Mouse (Mus musculus) limb, embryonic 11.5 days (tissue): ENCODE measurements around the gene Tenm2. TPM values are rescaled to one million over a fixed set of nuclear protein-coding genes. Genes with fewer than 3 reads are reported as not detected.

Experiments used
- ATAC-seq: fragments of 200-750 bp; cut with Nextera tagmentation; 2 replicates; pipeline ENCODE4 v1.8.0; 2017; ENCODE audit warnings: low read depth; ENCODE audit not compliant: insufficient number of reproducible peaks, low FRiP score, low TSS enrichment
- DNase-seq: peaks from one replicate; pipeline ENCODE4 v3.0.0-alpha.2; 2015; ENCODE audit warnings: low spot score
- H3K27ac ChIP-seq: fragments of 300-500 bp; sonication (generic); replicated peaks from 2 replicates; pipeline ENCODE4 v1.5.1; 2014; ENCODE audit warnings: low read depth, mild to moderate bottlenecking, low read length
- H3K27me3 ChIP-seq: fragments of 300-500 bp; sonication (generic); 2 replicates; pipeline ENCODE4 v1.6.1; 2014; ENCODE audit warnings: mild to moderate bottlenecking, low read length, mixed read lengths; ENCODE audit not compliant: control insufficient read depth, insufficient read depth
- H3K36me3 ChIP-seq: fragments of 300-500 bp; sonication (generic); 2 replicates; pipeline ENCODE4 v1.6.1; 2014; ENCODE audit warnings: mild to moderate bottlenecking, low read length, moderate library complexity, mixed read lengths; ENCODE audit not compliant: control insufficient read depth, insufficient read depth
- H3K4me1 ChIP-seq: fragments of 300-500 bp; sonication (generic); 2 replicates; pipeline ENCODE4 v1.6.1; 2014; ENCODE audit warnings: low read length, mixed read lengths; ENCODE audit not compliant: control insufficient read depth, insufficient read depth
- H3K4me2 ChIP-seq: fragments of 300-500 bp; sonication (generic); 2 replicates; pipeline ENCODE4 v1.6.1; 2014; ENCODE audit warnings: low read depth, mild to moderate bottlenecking, moderate library complexity; ENCODE audit not compliant: severe bottlenecking
- H3K4me3 ChIP-seq: fragments of 300-500 bp; sonication (generic); 2 replicates; pipeline ENCODE4 v1.5.1; 2014; ENCODE audit warnings: low read depth, low read length
- H3K9ac ChIP-seq: fragments of 300-500 bp; sonication (generic); 2 replicates; pipeline ENCODE4 v1.6.1; 2014; ENCODE audit warnings: mild to moderate bottlenecking, low read length
- H3K9me3 ChIP-seq: fragments of 300-500 bp; sonication (generic); 2 replicates; pipeline ENCODE4 v1.6.1; 2016; ENCODE audit warnings: low read length; ENCODE audit not compliant: control insufficient read depth
- WGBS: fragments of 180-500 bp; shearing (Covaris S2); extraction: QIAGEN DNeasy Blood & Tissue Kit; methylation state at CpG from one replicate; pipeline ENCODE4 v1.1.7; 2014; 5-methylcytosine and 5-hydroxymethylcytosine counted together
- polyA plus RNA-seq: library from polyadenylated mRNA; unstranded; fragments of >200 nt; fragmentation: Nextera tagmentation; extraction: Ambion mirVana; gene quantifications from 2 replicates; pipeline ENCODE4 v1.2.1, GENCODE M21; 2014

Tenm2 gene
- polyA plus RNA-seq, 1 experiment from 2014 or later: 0.44 TPM

DNA sequence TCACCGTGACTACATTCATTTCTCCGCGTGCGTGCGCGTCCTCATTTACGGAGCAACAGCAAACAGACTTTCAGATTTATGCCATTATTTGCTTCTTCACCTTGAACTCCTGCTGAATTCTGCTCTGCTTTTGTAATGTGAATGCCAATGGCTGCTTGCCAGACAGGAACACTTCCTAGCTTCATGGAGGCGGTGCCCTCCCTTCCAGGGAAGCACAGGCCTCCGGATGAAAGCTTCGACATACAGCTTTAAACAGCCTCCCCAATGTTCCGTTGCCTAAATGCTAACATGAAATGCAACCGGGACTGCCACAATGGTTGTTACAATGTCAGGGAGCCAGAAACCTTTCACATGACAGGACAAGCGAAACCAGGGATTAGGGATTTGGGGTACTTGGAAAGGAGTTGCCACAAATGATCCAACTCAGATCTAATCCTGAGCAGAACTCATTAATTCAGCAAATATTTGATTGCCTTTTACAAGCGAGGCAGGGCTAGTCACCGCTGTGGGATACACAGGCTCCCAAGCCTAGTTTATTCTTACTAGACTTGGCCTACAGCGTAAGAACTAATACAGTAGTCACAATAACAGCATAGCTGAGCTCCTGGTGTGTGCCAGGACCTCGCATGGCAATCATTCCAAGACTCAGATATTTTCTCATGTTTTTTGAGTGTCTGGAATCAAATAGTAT lies 970.8 kb downstream of the Tenm2 start:
- H3K4me1 ChIP-seq: no peaks in the 10 kb centered on the region
- H3K27me3 ChIP-seq: no peaks in the 10 kb centered on the region
- H3K36me3 ChIP-seq: no peaks in the 10 kb centered on the region
- no peak overlapping the region for H3K9ac ChIP-seq
- DNase-seq: no peak
- no peak for ATAC-seq
- no peak overlapping the region for H3K4me3 ChIP-seq
- no peak overlapping the region for H3K27ac ChIP-seq
- WGBS: 89% methylated on average over 17 of the region's 17 CpGs
- H3K4me2 ChIP-seq: no peak overlapping the region
- no peaks in the 10 kb centered on the region for H3K9me3 ChIP-seq

GRCm38 (mm10) chr11:36263840-36264239 lies 971.9 kb downstream of the Tenm2 start:
- Histone ChIP-seq H3K9ac (no peak overlapping the region), H3K4me2 (no peak overlapping the region), H3K9me3 (no peaks in the 10 kb centered on the region), H3K36me3 (no peaks in the 10 kb centered on the region), H3K4me1 (no peaks in the 10 kb centered on the region), H3K27ac (no peak overlapping the region), H3K4me3 (no peak overlapping the region), H3K27me3 (no peaks in the 10 kb centered on the region)
- WGBS: 61% methylated on average over 10 of the region's 10 CpGs
- DNase-seq: no peak
- no peak for ATAC-seq

DNA sequence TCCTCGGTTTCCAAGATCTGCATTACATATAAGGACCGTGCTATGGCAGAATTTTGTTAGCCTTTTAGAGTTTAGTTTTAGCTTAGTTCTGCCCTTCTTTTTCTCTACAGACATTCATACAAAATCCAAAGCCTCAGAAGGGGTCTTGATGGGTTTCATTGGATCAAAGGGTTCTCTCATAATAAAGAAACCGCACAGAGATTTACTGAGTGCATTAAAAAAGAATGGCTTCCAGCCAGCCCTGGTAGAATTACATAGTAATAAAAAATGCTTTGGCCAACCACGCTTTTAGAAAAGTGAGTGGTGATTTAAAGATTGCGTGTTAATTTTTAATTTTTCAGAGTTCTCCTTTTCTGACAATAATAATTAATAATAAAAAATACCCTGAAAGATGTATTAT lies 978.6 kb downstream of the Tenm2 start:
- no peaks in the 10 kb centered on the region for H3K9me3 ChIP-seq
- H3K4me3 ChIP-seq: no peak overlapping the region
- 65% methylated on average over 5 of the region's 5 CpGs for WGBS
- no peaks in the 10 kb centered on the region for H3K4me1 ChIP-seq
- H3K4me2 ChIP-seq: no peak overlapping the region
- no peak for DNase-seq
- H3K36me3 ChIP-seq: no peaks in the 10 kb centered on the region
- H3K27me3 ChIP-seq: no peaks in the 10 kb centered on the region
- no peak for ATAC-seq
- no peak overlapping the region for H3K27ac ChIP-seq
- H3K9ac ChIP-seq: no peak overlapping the region

- no peaks in the 10 kb centered on the region for H3K36me3 ChIP-seq
- H3K27me3 ChIP-seq: no peaks in the 10 kb centered on the region
- no peak overlapping the region for H3K9ac ChIP-seq
- DNase-seq (no peak), ATAC-seq (no peak)
- no peak overlapping the region for H3K4me2 ChIP-seq
- no peak overlapping the region for H3K27ac ChIP-seq
- WGBS: 73% methylated on average over 5 of the region's 5 CpGs
- no peaks in the 10 kb centered on the region for H3K4me1 ChIP-seq
- H3K9me3 ChIP-seq: no peaks in the 10 kb centered on the region
- no peak overlapping the region for H3K4me3 ChIP-seq
Observed at GRCm38 (mm10) chr11:36256747-36257146, 979.0 kb downstream of the Tenm2 start.

DNA sequence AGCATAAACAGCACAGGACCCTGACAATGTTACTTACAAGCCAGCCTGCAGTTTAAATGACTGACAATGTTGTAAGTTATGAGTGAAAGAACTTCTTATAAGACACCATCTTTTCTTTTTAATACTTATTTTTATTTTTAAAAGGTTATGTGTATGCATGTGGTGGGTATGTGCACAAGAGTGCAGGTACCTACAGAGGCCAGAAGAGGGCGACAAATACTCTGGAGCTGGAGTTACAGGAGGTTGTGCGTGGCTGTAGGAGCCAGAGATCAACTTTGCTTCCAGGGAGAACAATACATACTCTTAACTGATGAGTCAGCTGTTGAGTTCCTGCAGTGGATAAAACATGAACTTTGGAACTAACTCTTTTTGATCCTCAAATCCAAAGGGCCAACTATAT lies 981.7 kb downstream of the Tenm2 start:
- no peaks in the 10 kb centered on the region for H3K9me3 ChIP-seq
- no peak overlapping the region for H3K4me3 ChIP-seq
- H3K27me3 ChIP-seq: no peaks in the 10 kb centered on the region
- no peaks in the 10 kb centered on the region for H3K36me3 ChIP-seq
- H3K4me1 ChIP-seq: no peaks in the 10 kb centered on the region
- WGBS: 87% methylated on average over 2 of the region's 2 CpGs
- ATAC-seq (no peak), DNase-seq (no peak)
- no peak overlapping the region for H3K9ac ChIP-seq
- H3K27ac ChIP-seq: no peak overlapping the region
- H3K4me2 ChIP-seq: no peak overlapping the region

DNA sequence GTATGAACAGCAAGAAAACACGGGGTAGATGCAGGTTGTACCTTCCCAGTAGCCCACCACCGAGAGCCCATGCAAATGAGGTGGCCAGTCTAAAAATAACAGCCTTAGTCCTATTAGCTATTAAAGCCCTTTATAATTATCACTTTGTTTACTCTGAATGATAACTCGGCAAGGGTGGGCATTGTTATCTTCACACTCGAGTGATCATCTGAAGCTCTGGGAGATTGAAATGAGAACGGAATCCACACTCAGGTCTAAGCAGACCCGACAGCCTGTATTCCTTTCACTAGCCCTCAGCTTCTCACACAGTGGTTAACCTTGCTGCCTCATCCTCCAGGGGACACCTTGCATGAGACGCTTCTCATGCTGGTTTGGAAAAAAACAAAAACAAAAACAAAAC lies 985.7 kb downstream of the Tenm2 start:
- no peaks in the 10 kb centered on the region for H3K4me1 ChIP-seq
- no peak overlapping the region for H3K4me3 ChIP-seq
- no peaks in the 10 kb centered on the region; the same call in 1 of the 2 replicates for H3K27me3 ChIP-seq
- H3K9me3 ChIP-seq: no peaks in the 10 kb centered on the region
- H3K27ac ChIP-seq: no peak overlapping the region
- 75% methylated on average over 7 of the region's 7 CpGs for WGBS
- no peaks in the 10 kb centered on the region for H3K36me3 ChIP-seq
- no peak overlapping the region for H3K4me2 ChIP-seq
- no peak for ATAC-seq
- H3K9ac ChIP-seq: no peak overlapping the region
- DNase-seq: no peak

DNA sequence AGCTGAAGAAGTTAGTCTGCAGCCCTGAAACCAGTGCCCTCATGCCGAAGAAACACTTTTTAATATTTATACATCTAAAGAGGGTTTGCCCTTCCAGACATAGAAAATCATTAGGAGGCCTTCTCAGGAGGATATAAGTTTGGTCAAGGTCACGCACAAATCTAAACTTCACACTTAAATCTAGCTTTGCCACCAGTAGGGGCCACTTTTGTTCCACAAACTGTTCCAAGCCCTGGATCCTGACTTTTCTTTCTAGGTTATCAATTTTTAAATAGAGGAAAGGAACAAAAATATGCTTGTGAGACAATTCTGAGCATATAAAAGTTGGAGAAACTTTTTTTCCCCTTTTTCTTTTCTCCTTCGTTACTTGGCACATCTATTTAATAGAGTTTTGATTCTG lies 989.6 kb downstream of the Tenm2 start:
- ATAC-seq: no peak
- DNase-seq: no peak
- H3K9ac ChIP-seq: no peak overlapping the region
- no peaks in the 10 kb centered on the region for H3K9me3 ChIP-seq
- H3K4me2 ChIP-seq: no peak overlapping the region
- no peak overlapping the region for H3K4me3 ChIP-seq
- 87% methylated on average over 3 of the region's 3 CpGs for WGBS
- no peaks in the 10 kb centered on the region for H3K36me3 ChIP-seq
- H3K27me3 ChIP-seq: no peaks in the 10 kb centered on the region; the same call in 1 of the 2 replicates
- no peaks in the 10 kb centered on the region for H3K4me1 ChIP-seq
- no peak overlapping the region for H3K27ac ChIP-seq

- H3K4me3 ChIP-seq: no peak overlapping the region
- H3K4me2 ChIP-seq: no peak overlapping the region
- H3K9ac ChIP-seq: no peak overlapping the region
- ATAC-seq: no peak
- WGBS: 90% methylated on average over 11 of the region's 11 CpGs
- H3K9me3 ChIP-seq: no peaks in the 10 kb centered on the region
- no peak overlapping the region for H3K27ac ChIP-seq
- no peaks in the 10 kb centered on the region for H3K4me1 ChIP-seq
- no peak for DNase-seq
- no peaks in the 10 kb centered on the region; the same call in 1 of the 2 replicates for H3K27me3 ChIP-seq
- no peaks in the 10 kb centered on the region for H3K36me3 ChIP-seq
Observed at GRCm38 (mm10) chr11:36244491-36244882, 991.3 kb downstream of the Tenm2 start.
